Mouse (Mus musculus): ENCODE measurements around the gene Il1f6. TPM values are rescaled to one million over a fixed set of nuclear protein-coding genes. Genes with fewer than 3 reads are reported as not detected.

Il1f6 gene
- polyA plus RNA-seq, 1 experiment from 2014 or later: 0.28 TPM

DNA sequence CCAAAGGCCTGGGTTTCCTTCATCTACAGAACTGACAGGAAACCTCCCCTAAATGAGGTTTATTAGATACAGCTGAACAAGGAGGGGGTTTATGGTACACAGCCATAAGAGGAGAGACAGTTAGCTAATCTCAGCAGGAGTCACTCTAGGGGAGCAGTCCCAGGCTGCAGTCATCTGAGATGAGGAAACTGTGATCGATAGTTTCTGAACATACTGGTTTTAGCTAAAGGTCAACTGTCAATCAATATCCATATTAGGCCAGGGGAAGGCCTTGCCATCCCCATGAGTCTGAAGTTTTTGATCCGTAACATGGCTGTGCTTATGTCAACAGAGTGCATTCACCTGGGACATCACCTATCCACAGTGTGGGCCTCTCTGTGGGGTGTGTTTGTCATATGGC lies 58.4 kb downstream of the Il1f6 start:
- ATAC-seq (ENCODE audit: insufficient read depth, low FRiP score): no peak
- no peak overlapping the region for H3K4me2 ChIP-seq (ENCODE audit: low read depth, low read length)
- no peaks in the 10 kb centered on the region for H3K4me1 ChIP-seq (ENCODE audit: control insufficient read depth, insufficient read depth, low read length)
- H3K27ac ChIP-seq (ENCODE audit: low read length): no peak overlapping the region
- WGBS: 66% methylated on average over 2 of the region's 2 CpGs
- no peaks in the 10 kb centered on the region for H3K36me3 ChIP-seq (ENCODE audit: control insufficient read depth, insufficient read depth, low read length)
- no peaks in the 10 kb centered on the region for H3K9me3 ChIP-seq (replicated peaks; ENCODE audit: control insufficient read depth, low read length)
- H3K9ac ChIP-seq (ENCODE audit: low read length): no peak overlapping the region
- H3K27me3 ChIP-seq (ENCODE audit: control insufficient read depth, insufficient read depth, low read length): no peaks in the 10 kb centered on the region
- H3K4me3 ChIP-seq (replicated peaks; ENCODE audit: low read length): no peak overlapping the region

DNA sequence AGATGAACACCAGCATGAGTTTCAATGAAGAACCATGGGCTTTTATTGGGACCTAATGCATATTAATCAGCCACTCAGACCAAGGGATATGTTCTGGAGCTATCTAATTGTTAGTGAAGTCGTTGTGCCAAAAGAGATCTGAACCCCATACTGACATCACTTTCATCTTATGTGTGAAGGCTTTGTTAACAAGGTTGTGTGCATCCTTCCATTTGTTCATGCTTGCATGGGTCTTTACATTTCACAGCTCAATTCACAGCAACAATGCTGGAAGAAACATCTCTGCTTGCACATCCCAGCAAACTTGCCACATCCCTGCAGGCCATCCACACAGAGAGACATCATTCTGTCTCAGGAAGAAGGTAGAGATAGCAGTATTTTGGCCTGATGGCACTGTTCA lies 59.9 kb downstream of the Il1f6 start:
- H3K9me3 ChIP-seq (replicated peaks; ENCODE audit: control insufficient read depth, low read length): no peaks in the 10 kb centered on the region
- H3K27ac ChIP-seq (ENCODE audit: low read length): no peak overlapping the region
- H3K4me2 ChIP-seq (ENCODE audit: low read depth, low read length): no peak overlapping the region
- H3K9ac ChIP-seq (ENCODE audit: low read length): no peak overlapping the region
- no peak for ATAC-seq (ENCODE audit: insufficient read depth, low FRiP score)
- H3K4me3 ChIP-seq (replicated peaks; ENCODE audit: low read length): no peak overlapping the region
- no peaks in the 10 kb centered on the region for H3K36me3 ChIP-seq (ENCODE audit: control insufficient read depth, insufficient read depth, low read length)
- no peaks in the 10 kb centered on the region for H3K4me1 ChIP-seq (ENCODE audit: control insufficient read depth, insufficient read depth, low read length)
- H3K27me3 ChIP-seq (ENCODE audit: control insufficient read depth, insufficient read depth, low read length): no peaks in the 10 kb centered on the region
- WGBS: 38% methylated on average over 1 of the region's 1 CpGs

Other genes with a start within 250 kb of the Il1f6 start
- 1.9 and 2.8 TPM in 2 replicates for gene Hnmt, start 166.0 kb upstream of the Il1f6 start, polyA plus RNA-seq (2015; fragmentation: Nextera tagmentation; extraction: Ambion mirVana)
- gene Tbpl2, start 118.8 kb upstream of the Il1f6 start, polyA plus RNA-seq (2015; fragmentation: Nextera tagmentation; extraction: Ambion mirVana): not detected in 2 replicates
- 0.10 and 0.62 TPM in 2 replicates for gene Il1f8, start 62.3 kb upstream of the Il1f6 start, polyA plus RNA-seq (2015; fragmentation: Nextera tagmentation; extraction: Ambion mirVana)
- gene Il1f9, start 28.9 kb upstream of the Il1f6 start, polyA plus RNA-seq (2015; fragmentation: Nextera tagmentation; extraction: Ambion mirVana): 0.40 and 0.49 TPM in 2 replicates
- 0.15 TPM in 1 of 2 replicates, not detected in the other for gene Il1f5, start 61.5 kb downstream of the Il1f6 start, polyA plus RNA-seq (2015; fragmentation: Nextera tagmentation; extraction: Ambion mirVana)
- not detected in 2 replicates for gene Il1f10, start 75.8 kb downstream of the Il1f6 start, polyA plus RNA-seq (2015; fragmentation: Nextera tagmentation; extraction: Ambion mirVana)
- 13.6 and 15.0 TPM in 2 replicates for gene Il1rn, start 121.4 kb downstream of the Il1f6 start, polyA plus RNA-seq (2015; fragmentation: Nextera tagmentation; extraction: Ambion mirVana)
- gene Psd4, start 152.2 kb downstream of the Il1f6 start, polyA plus RNA-seq (2015; fragmentation: Nextera tagmentation; extraction: Ambion mirVana): 9.4 and 10.2 TPM in 2 replicates